Mouse (Mus musculus) myocyte (in vitro differentiated cells): ENCODE measurements around the gene Lzts2. TPM values are rescaled to one million over a fixed set of nuclear protein-coding genes. Genes with fewer than 3 reads are reported as not detected.

Experiments
- H3K27me3 ChIP-seq: one replicate; pipeline ENCODE4 v1.6.1; 2011; ENCODE audit not compliant: control insufficient read depth, insufficient read depth, insufficient read length
- H3K36me3 ChIP-seq: one replicate; pipeline ENCODE4 v1.6.1; 2011; ENCODE audit not compliant: control insufficient read depth, insufficient read depth
- H3K4me2 ChIP-seq: one replicate; pipeline ENCODE4 v1.6.1; 2011; ENCODE audit warnings: low read depth, control low read depth
- H3K4me3 ChIP-seq: one replicate; pipeline ENCODE4 v1.5.1; 2011; ENCODE audit warnings: mild to moderate bottlenecking, control low read depth, moderate library complexity
- H3K79me2 ChIP-seq: one replicate; pipeline ENCODE4 v1.6.1; 2011; ENCODE audit not compliant: control insufficient read depth, insufficient read depth
- H3ac ChIP-seq: one replicate; pipeline ENCODE4 v1.6.1; 2011; ENCODE audit not compliant: control insufficient read depth, insufficient read length
- CEBPB ChIP-seq: IDR thresholded peaks from 2 replicates; pipeline ENCODE4 v1.6.1; 2011; ENCODE audit warnings: mild to moderate bottlenecking, moderate library complexity; ENCODE audit not compliant: poor library complexity, insufficient read depth, severe bottlenecking
- E2F4 ChIP-seq: IDR thresholded peaks from one replicate; pipeline ENCODE4 v1.6.1; 2011; ENCODE audit warnings: mild to moderate bottlenecking, control low read depth, moderate library complexity; ENCODE audit not compliant: insufficient read depth
- MAX ChIP-seq: IDR thresholded peaks from one replicate; pipeline ENCODE4 v1.6.1; 2011; ENCODE audit warnings: low read depth, mild to moderate bottlenecking, control low read depth
- MYOD1 ChIP-seq, 3 experiments: IDR thresholded peaks; one replicate each; pipeline ENCODE4 v1.6.1; 2011; ENCODE audit warnings: control low read depth in 2 of 3, low read depth in 2 of 3, mild to moderate bottlenecking in 2 of 3, moderate library complexity in 1 of 3; ENCODE audit not compliant: insufficient read length in 2 of 3, control insufficient read depth in 1 of 3
- MYOG ChIP-seq, 3 experiments: IDR thresholded peaks; one replicate each; pipeline ENCODE4 v1.6.1; 2011; ENCODE audit warnings: control low read depth in 2 of 3, low read depth in 2 of 3, mild to moderate bottlenecking in 2 of 3; ENCODE audit not compliant: insufficient read length in 2 of 3, control insufficient read depth in 1 of 3, insufficient read depth in 1 of 3
- POLR2A ChIP-seq: IDR thresholded peaks from one replicate; pipeline ENCODE4 v1.6.1; 2011; ENCODE audit warnings: low read depth, mild to moderate bottlenecking, control low read depth, moderate library complexity; ENCODE audit not compliant: insufficient read length
- POLR2AphosphoS2 ChIP-seq: IDR thresholded peaks from one replicate; pipeline ENCODE4 v1.6.1; 2011; ENCODE audit warnings: low read depth, control low read depth; ENCODE audit not compliant: insufficient read length
- REST ChIP-seq: IDR thresholded peaks from one replicate; pipeline ENCODE4 v1.6.1; 2011; ENCODE audit warnings: mild to moderate bottlenecking, control low read depth, moderate library complexity; ENCODE audit not compliant: insufficient read depth, insufficient read length
- SRF ChIP-seq: IDR thresholded peaks from one replicate; pipeline ENCODE4 v1.6.1; 2011; ENCODE audit warnings: low read depth; ENCODE audit not compliant: control insufficient read depth, insufficient read length
- TCF12 ChIP-seq: IDR thresholded peaks from one replicate; pipeline ENCODE4 v1.6.1; 2011; ENCODE audit warnings: mild to moderate bottlenecking, control low read depth; ENCODE audit not compliant: poor library complexity, insufficient read depth, severe bottlenecking
- TCF3 ChIP-seq: IDR thresholded peaks from one replicate; pipeline ENCODE4 v1.6.1; 2011; ENCODE audit warnings: low read depth, control low read depth; ENCODE audit not compliant: insufficient read length
- USF1 ChIP-seq: IDR thresholded peaks from one replicate; pipeline ENCODE4 v1.6.1; 2011; ENCODE audit warnings: low read depth, mild to moderate bottlenecking, control low read depth, moderate library complexity
- polyA plus RNA-seq: library from polyadenylated mRNA; unstranded; fragments of >200 nt; fragmentation: generic; extraction: Trizol; gene quantifications from one replicate; pipeline ENCODE4 v1.2.1, GENCODE M21; 2012; ENCODE audit warnings: missing spikeins

The Lzts2 gene
- polyA plus RNA-seq, 1 experiment, result 66.1 TPM

DNA sequence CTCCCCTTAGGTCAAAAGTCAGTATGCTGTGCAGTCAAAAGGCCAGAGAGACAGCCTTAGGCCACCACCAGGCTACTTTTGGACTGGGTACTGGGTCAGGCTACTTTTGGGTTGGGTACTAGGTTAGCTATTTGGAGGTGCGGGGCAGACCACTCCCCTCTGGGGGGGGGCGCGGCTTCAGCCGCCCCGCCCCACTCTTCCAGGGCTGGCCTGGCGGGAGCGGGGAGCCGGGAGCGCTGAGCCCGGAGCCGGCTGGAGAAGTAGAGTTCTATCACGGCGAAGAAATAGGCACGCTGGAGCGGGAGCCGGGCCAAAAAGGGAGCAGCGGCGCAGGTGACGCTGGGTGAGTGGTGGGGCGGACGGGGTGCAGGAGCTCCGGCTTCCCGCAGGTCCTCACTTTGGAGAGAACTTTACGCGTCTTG, 778 bp downstream of the Lzts2 start:
- no peaks in the 10 kb centered on the region for H3K36me3 ChIP-seq
- H3K4me2 ChIP-seq, result peak overlapping the region; percentile 88
- TF ChIP-seq CEBPB (no peak), POLR2AphosphoS2 (no peak), MYOG (IDR thresholded peaks at IDR 0.05; ENCODE audit: control insufficient read depth in 1 of 3, insufficient read depth in 1 of 3, insufficient read length in 2 of 3, low read depth in 2 of 3) (no peak), MAX (no peak), SRF (no peak), TCF3 (no peak)

GRCm38 (mm10) chr19:45015518-45016281, 1.5 kb downstream of the Lzts2 start:
- H3K4me2 ChIP-seq, result peak overlapping the region; percentile 88
- peak; percentile 48 for TF ChIP-seq POLR2AphosphoS2
- TF ChIP-seq E2F4, result no peak
- TF ChIP-seq MYOD1 (IDR thresholded peaks at IDR 0.05; ENCODE audit: control insufficient read depth in 1 of 3, insufficient read length in 2 of 3, low read depth in 2 of 3), result peak; percentile 43 to 86 (median 73)
- peak; percentile 68 for TF ChIP-seq USF1
- no peaks in the 10 kb centered on the region for H3K36me3 ChIP-seq
- H3K27me3 ChIP-seq, result no peaks in the 10 kb centered on the region
- H3K4me3 ChIP-seq, result peak overlapping the region; percentile 87
- H3K79me2 ChIP-seq, result peaks cover 34% of the 10 kb centered on the region
- H3ac ChIP-seq, result peak overlapping the region; percentile 44

More for the DNA sequence above, 778 bp downstream of the Lzts2 start:
- H3K27me3 ChIP-seq, result no peaks in the 10 kb centered on the region
- peak overlapping the region; percentile 44 for H3ac ChIP-seq
- peaks cover 27% of the 10 kb centered on the region for H3K79me2 ChIP-seq
- peak overlapping the region; percentile 87 for H3K4me3 ChIP-seq

- H3K36me3 ChIP-seq, result no peaks in the 10 kb centered on the region
- peak overlapping the region; percentile 90 for H3K4me2 ChIP-seq
- H3K79me2 ChIP-seq, result peaks cover 43% of the 10 kb centered on the region
- H3K4me3 ChIP-seq, result peak overlapping the region; percentile 87
- H3K27me3 ChIP-seq, result no peaks in the 10 kb centered on the region
- H3ac ChIP-seq, result peak overlapping the region; percentile 86
- TF ChIP-seq TCF12 (no peak), TCF3 (peak; percentile 38), CEBPB (0 out of 2 replicates have a peak, but pooled peaks have one; percentile 23), POLR2AphosphoS2 (peak; percentile 63), POLR2A (peak; percentile 76), SRF (no peak), MYOD1 (IDR thresholded peaks at IDR 0.05; ENCODE audit: control insufficient read depth in 1 of 3, insufficient read length in 2 of 3, low read depth in 2 of 3) (peak; percentile 39 to 89 (median 63)), E2F4 (no peak), USF1 (peak; percentile 97), MYOG (IDR thresholded peaks at IDR 0.05; ENCODE audit: control insufficient read depth in 1 of 3, insufficient read depth in 1 of 3, insufficient read length in 2 of 3, low read depth in 2 of 3) (peak; percentile 52 to 91 (median 80)), REST (no peak), MAX (no peak)
These were observed 2.4 kb downstream of the Lzts2 start for GRCm38 (mm10) chr19:45016341-45017215.

- Histone ChIP-seq H3K4me2 (peak overlapping the region; percentile 90), H3K27me3 (no peaks in the 10 kb centered on the region), H3ac (peak overlapping the region; percentile 86), H3K36me3 (no peaks in the 10 kb centered on the region), H3K4me3 (peak overlapping the region; percentile 87), H3K79me2 (peaks cover 50% of the 10 kb centered on the region)
- TF ChIP-seq REST (no peak), E2F4 (no peak), POLR2A (peak; percentile 51), MYOG (IDR thresholded peaks at IDR 0.05; ENCODE audit: control insufficient read depth in 1 of 3, insufficient read depth in 1 of 3, insufficient read length in 2 of 3, low read depth in 2 of 3) (peak in 1 of 3 experiments; percentile 64), MYOD1 (IDR thresholded peaks at IDR 0.05; ENCODE audit: control insufficient read depth in 1 of 3, insufficient read length in 2 of 3, low read depth in 2 of 3) (no peak), POLR2AphosphoS2 (peak; percentile 59)
These were observed 3.1 kb downstream of the Lzts2 start for GRCm38 (mm10) chr19:45017216-45017771.
